Mouse (Mus musculus) layer of hippocampus, adult 2 months (tissue): ENCODE measurements at regions not wholly inside any gene's neighbourhood (a gene's known extent, or its start where the extent isn't known, plus 50 kb on each side); places are given as distances from the start of the nearest gene placed in this dataset.
"Not testable (repeated sequence)": the region's sequence is repeated elsewhere in the genome, so short reads cannot be mapped to it uniquely, and the experiment has no call there.

Source experiments
- DNase-seq, 2 experiments: peaks; one replicate each; pipeline ENCODE4 v3.0.0; 2022; ENCODE audit warnings: low spot score in 2 of 2
- H3K27ac ChIP-seq: fragments of 200-600 bp; 2 replicates; pipeline ENCODE4 v1.8.1; 2022
- H3K4me3 ChIP-seq: fragments of 200-600 bp; 2 replicates; pipeline ENCODE4 v1.8.1; 2022; ENCODE audit warnings: mild to moderate bottlenecking
- CTCF ChIP-seq: fragments of 200-600 bp; conservative IDR thresholded peaks from 2 replicates; pipeline ENCODE4 v1.8.1; 2022; ENCODE audit warnings: antibody characterized with exemption, mild to moderate bottlenecking, moderate library complexity

GRCm38 (mm10) chr15:90291848-90292247 lies 67.7 kb downstream of the Alg10b start:
- TF ChIP-seq CTCF, result no peak
- DNase-seq, result no peak
- no peak overlapping the region for H3K4me3 ChIP-seq
- H3K27ac ChIP-seq, result no peak overlapping the region

DNA sequence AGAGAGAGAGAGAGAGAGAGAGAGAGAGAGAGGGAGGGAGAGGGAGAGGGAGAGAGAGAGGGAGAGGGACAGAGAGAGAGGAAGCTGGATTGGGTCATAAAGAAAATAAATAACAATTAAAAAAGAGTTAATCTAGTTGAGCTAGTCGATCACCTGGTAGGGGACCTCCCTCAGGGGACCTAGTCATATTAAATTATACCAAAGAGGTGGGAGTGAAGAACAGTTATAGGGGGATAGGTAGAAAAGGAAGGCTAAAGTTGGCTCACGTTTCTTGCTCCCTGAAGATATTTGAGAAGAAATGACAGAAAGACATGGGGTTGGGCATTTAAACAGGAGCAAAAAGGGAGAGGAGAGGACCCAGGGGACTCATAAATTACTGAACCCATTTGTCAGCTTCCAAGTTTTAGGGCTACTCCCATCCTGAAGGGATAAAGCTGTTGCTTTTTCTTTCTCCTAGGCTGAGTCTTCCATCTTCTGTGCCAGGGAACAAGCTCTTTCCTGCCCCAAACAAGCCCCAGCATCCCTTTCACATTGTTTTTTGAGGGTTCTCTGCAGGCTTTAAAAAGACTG lies 70.3 kb downstream of the Alg10b start:
- TF ChIP-seq CTCF, result no peak
- H3K4me3 ChIP-seq, result no peak overlapping the region
- DNase-seq, result no peak
- no peak overlapping the region for H3K27ac ChIP-seq

DNA sequence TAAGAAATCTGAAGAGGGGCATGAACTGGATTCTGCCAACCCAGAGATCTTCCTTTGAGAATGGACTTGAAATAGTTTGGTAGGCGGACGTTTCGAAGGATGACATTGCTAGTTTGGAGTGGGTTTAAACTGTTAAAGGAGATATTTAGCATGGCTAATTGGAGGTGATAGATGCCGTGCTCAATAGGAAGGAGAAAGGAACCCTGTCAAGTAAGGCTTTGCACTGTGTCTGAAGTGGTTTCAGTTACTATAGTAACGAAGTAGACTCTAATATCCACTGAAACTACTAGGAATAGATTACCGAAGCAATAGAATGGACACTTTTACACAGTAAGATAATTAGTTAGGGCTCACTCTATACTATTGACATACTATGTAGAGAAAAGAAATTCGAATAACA lies 74.5 kb downstream of the Alg10b start:
- H3K27ac ChIP-seq, result no peak overlapping the region
- DNase-seq, result no peak
- TF ChIP-seq CTCF, result no peak
- no peak overlapping the region for H3K4me3 ChIP-seq

DNA sequence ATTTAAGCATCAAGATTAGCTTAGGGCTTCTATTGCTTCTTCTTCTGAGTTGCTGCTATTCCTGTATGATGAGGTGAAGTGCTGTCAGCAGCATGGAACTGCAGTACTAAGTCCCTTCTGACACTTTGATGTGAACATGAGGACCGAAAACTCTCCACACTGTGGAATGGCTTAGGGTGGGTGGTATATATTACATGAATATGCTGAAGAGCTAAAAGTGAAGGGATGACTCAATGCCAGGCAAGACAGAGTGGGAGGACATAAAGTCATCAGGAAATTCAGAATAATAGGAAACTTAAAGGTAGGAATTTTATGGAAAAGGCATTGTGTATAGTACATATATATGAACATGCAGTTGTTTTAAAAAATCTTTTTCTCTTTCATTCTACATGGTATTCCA lies 79.3 kb downstream of the Alg10b start:
- Histone ChIP-seq H3K4me3 (no peak overlapping the region), H3K27ac (no peak overlapping the region)
- TF ChIP-seq CTCF, result no peak
- no peak for DNase-seq

- H3K27ac ChIP-seq, result no peak overlapping the region
- H3K4me3 ChIP-seq, result no peak overlapping the region
- TF ChIP-seq CTCF, result no peak
- no peak for DNase-seq
Observed at GRCm38 (mm10) chr15:90305051-90305450, 80.9 kb downstream of the Alg10b start.

DNA sequence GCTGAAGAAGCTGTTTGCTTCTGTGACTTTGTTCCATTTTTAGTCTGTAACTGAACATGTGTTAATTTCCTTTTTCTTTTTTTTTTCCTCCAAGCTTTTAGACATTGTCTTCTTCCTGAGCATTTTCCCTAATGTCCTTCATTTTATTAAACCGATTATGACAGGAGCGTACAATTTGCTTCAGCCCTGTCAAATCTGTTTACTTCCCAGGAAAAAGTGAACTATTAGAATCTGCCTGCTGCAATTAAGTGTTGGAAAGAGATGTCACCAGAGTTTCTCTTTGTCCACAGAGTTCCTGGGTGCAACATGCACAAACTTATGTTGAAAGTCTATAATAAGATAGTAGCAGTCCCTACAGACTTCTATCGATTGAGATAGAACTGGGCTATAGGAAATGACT lies 82.8 kb downstream of the Alg10b start:
- Histone ChIP-seq H3K27ac (no peak overlapping the region), H3K4me3 (no peak overlapping the region)
- no peak for DNase-seq
- TF ChIP-seq CTCF, result no peak

DNA sequence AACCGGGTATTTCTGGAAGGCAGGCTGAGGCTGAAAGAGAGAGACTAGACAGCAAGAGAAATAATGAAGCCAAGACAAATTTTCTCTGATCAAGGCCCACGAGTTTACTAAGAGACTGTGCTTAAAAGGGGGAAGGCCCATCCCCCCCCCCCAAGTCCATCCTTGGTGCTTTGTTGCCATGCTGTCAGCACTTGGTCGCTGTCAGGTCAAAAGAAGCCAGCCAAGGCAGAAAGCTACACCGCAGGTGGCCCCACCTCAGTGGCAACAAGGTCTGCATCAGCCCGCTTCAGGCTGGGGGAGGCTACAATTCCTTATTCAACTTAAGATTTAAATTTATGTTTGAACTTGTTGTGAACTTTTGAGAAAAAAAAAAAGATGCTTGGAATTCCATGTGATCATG lies 84.3 kb downstream of the Alg10b start:
- DNase-seq, H3K4me3 ChIP-seq, H3K27ac ChIP-seq: not testable (repeated sequence)

GRCm38 (mm10) chr15:90308869-90309268 lies 84.8 kb downstream of the Alg10b start:
- DNase-seq, result no peak
- H3K4me3 ChIP-seq, result no peak overlapping the region
- TF ChIP-seq CTCF, result no peak
- H3K27ac ChIP-seq, result no peak overlapping the region

DNA sequence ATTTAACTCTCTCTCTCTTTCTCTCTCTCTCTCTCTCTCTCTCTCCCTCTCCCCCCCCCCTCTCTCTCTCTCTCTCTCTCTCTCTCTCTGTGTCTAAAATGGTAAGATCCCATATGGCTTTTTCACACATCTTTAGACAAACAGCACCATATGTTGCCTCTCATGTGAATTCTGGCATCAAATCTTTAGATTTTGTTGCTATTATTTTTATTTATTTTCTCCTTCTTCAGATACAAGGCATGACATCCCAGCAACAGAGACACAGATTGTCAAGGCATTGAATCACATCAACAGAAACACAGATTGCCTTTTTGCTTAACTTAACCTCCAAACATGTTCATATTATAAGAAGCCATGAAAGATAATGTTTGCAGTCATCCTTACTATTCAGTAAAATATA lies 85.6 kb downstream of the Alg10b start:
- Histone ChIP-seq H3K4me3 (no peak overlapping the region), H3K27ac (no peak overlapping the region)
- no peak for DNase-seq
- TF ChIP-seq CTCF, result no peak

GRCm38 (mm10) chr15:90321774-90322173 lies 97.7 kb downstream of the Alg10b start:
- H3K27ac ChIP-seq, result no peak overlapping the region
- H3K4me3 ChIP-seq, result no peak overlapping the region
- DNase-seq, result no peak
- TF ChIP-seq CTCF, result no peak

GRCm38 (mm10) chr15:90333275-90333674 lies 109.2 kb downstream of the Alg10b start:
- no peak overlapping the region for H3K4me3 ChIP-seq
- H3K27ac ChIP-seq, result no peak overlapping the region
- no peak for DNase-seq
- TF ChIP-seq CTCF, result no peak

GRCm38 (mm10) chr15:90333766-90334165 lies 109.7 kb downstream of the Alg10b start:
- no peak overlapping the region for H3K4me3 ChIP-seq
- no peak overlapping the region for H3K27ac ChIP-seq
- no peak for TF ChIP-seq CTCF
- DNase-seq, result no peak

GRCm38 (mm10) chr15:90334406-90334805 lies 110.3 kb downstream of the Alg10b start:
- DNase-seq, result no peak
- Histone ChIP-seq H3K4me3 (no peak overlapping the region), H3K27ac (no peak overlapping the region)
- no peak for TF ChIP-seq CTCF

DNA sequence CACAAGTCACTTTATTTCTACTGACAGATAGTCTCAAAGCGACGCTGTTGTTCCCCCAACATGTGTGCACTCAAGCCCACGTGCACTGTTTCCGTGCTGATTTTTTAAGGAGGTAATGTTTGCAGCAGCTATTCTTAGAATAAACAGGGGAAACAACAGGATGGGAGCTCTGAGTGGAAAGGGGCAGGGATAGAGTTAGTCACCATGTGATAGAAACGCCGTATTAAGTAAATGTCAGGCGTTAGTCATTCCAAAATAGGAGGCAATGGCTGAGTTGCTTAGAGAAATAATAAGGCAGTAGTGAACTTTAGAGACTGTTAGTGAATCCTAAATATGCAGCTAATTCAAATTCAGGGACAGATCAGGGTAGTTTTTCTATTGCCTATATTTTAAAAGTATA lies 111.4 kb downstream of the Alg10b start:
- H3K27ac ChIP-seq, result no peak overlapping the region
- TF ChIP-seq CTCF, result no peak
- no peak overlapping the region; the same call in 1 of the 2 replicates for H3K4me3 ChIP-seq
- DNase-seq, result peak in 1 of 2 experiments; percentile 8

DNA sequence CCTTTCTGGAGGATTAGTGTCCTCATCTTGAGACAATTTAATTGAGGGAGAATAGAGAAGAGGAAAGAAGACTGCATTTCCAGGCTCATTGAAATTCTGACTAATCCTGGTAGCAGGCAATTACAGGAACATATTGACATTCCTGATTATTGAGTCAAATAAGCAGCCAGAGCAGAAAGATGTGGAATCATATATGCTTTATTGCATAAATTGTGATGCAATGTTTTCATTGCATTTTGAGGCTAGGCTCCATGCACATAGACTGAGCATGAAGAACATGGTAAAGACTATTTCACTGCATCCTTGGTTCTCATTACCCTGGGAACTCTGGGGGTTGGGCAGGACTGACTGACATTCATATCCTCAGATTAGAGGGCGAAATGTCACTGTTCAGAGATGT lies 116.0 kb downstream of the Alg10b start:
- DNase-seq, result no peak
- TF ChIP-seq CTCF, result no peak
- no peak overlapping the region for H3K4me3 ChIP-seq

More for the DNA sequence above, 116.0 kb downstream of the Alg10b start:
- no peak overlapping the region for H3K27ac ChIP-seq
